Mouse (Mus musculus): ENCODE data around the gene Gm21861.
"Not testable (repeated sequence)": the region's sequence is repeated elsewhere in the genome, so short reads cannot be mapped to it uniquely, and the experiment has no call there.

The Gm21861 gene

GRCm38 (mm10) chrY:58814497-58814896 is at the start of gene Gm21861:
TSS of gene Gm21861 (minus strand) at chrY:58814597.
- DNase-seq (ENCODE audit: low spot score): not testable (repeated sequence)

Data from testis, postnatal 14 days (tissue).